Mouse (Mus musculus) testis, adult 10 weeks (tissue): Measurements from ENCODE around the gene Nsmce1. TPM values are rescaled to one million over a fixed set of nuclear protein-coding genes. Genes with fewer than 3 reads are reported as not detected.

ENCODE experiments used
- polyA plus RNA-seq: library from polyadenylated mRNA; stranded (reverse); fragments of 350-450 nt; fragmentation: Illumina TruSeq; extraction: RNeasy Lipid Tissue Mini Kit (QIAGEN cat#74804); gene quantifications from one replicate; pipeline ENCODE4 v1.2.3, GENCODE M21; 2014; ENCODE audit warnings: low read depth, low replicate concordance

Nsmce1 gene
- 142 TPM for polyA plus RNA-seq

GRCm38 (mm10) chr7:125490947-125491735 is at the start of gene Nsmce1:
Nsmce1 (minus strand) TSS chr7:125491596.

GRCm38 (mm10) chr7:125444464-125445401 is 46.7 kb downstream of the Nsmce1 start, which contains the start of gene Kdm8:
Kdm8 (plus strand) TSS chr7:125444676.

Other genes with a start within 250 kb of the Nsmce1 start
- 0.43 TPM for gene Kdm8, start 46.9 kb downstream of the Nsmce1 start, polyA plus RNA-seq
- gene Il4ra, start 60.5 kb upstream of the Nsmce1 start, polyA plus RNA-seq = 0.42 TPM
- gene Il21r, start 111.8 kb upstream of the Nsmce1 start, polyA plus RNA-seq = not detected
- 9.5 TPM for gene Gtf3c1, start 216.2 kb upstream of the Nsmce1 start, polyA plus RNA-seq
- 49.0 TPM for gene D430042O09Rik, start 216.3 kb upstream of the Nsmce1 start, polyA plus RNA-seq